In the genomic region with DNA sequence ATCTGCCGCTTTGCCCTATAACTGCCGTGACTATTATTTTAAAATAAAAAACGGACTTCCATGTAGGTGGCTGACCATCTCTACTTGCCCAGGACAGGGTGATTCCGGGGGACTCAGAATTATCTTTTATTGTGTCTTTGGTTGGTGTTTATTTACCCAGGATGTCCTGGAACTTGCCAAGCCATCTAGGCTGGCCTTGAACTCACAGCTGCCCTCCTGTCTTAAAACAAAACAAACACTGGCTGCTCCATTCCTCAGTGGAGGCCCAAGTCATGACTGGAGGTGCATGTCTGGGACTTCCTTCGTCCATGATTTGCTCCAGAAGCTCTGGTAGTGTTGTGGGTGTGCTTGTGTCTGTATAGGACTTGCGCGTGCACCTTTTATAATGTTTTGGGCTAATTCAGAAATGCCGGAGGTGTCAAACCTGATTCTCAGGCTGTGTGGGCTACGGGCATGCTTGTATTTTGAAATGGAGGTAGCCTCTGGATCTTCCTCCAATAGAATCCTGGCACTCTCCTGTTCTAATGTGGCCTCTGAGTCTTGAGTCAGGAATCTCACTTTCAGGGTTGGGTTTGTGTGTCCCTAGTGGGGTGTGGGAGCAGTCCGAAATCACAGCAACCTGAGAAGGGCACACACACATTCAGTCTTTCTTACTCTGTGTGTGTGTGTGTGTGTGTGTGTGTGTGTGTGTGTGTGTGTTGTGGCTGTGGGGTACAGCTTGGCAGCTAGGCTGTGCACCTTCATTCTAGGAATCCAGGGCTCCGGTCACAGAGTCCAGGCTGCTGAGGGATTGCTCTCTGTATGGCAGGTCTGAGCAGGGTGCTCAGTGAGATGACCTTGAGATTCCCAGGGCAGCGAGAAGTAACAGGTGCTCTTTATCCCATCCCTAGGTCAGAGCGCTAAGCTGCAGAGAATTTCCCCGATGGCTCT, we compare ENCODE assay signal across 15 mouse cellular contexts. TPM values are rescaled to one million over a fixed set of nuclear protein-coding genes. Genes with fewer than 3 reads are reported as not detected.
A peak's percentile ranks its signal among the peaks of the same experiment; 100 is the strongest.
DNase-seq lines count a peak whose midpoint lies in the region; ATAC-seq lines count a peak whose summit lies in the region.
"Had no signal": no experiment of that assay in that cellular context is flagged by ENCODE, and none has a peak within 500 bp of the region (broad histone marks: within the 10 kb centered on the region; RNA-seq: fewer than 3 reads in every experiment).

No protein-coding gene starts in this region.

- WGBS in hindbrain, embryonic 13.5 days: 86% methylated on average over 14 of the region's 14 CpGs
- 85% methylated on average over 14 of the region's 14 CpGs for WGBS in hindbrain, embryonic 11.5 days
- 75% methylated on average over 14 of the region's 14 CpGs for WGBS in limb, embryonic 13.5 days

- H3K9me3 ChIP-seq in hindbrain, embryonic 13.5 days: no peaks in the 10 kb centered on the region
- H3K9me3 ChIP-seq in hindbrain, embryonic 11.5 days (ENCODE audit: control insufficient read depth, low read length): no peaks in the 10 kb centered on the region
- H3K9me3 ChIP-seq in limb, embryonic 13.5 days: 0 out of 2 replicates have a peak, but pooled peaks cover 4% of the 10 kb centered on the region
- H3K9me3 ChIP-seq: liver, embryonic 15.5 days had no signal

- intact Hi-C loops in gastrocnemius, postnatal 36 days (cut with DNase I): no loop called here

- no peak overlapping the region for H3K4me2 ChIP-seq in hindbrain, embryonic 13.5 days
- no peak overlapping the region for H3K4me2 ChIP-seq in hindbrain, embryonic 11.5 days (replicated peaks; ENCODE audit: low read depth, low read length)
- H3K4me2 ChIP-seq in limb, embryonic 13.5 days (replicated peaks): no peak overlapping the region
- H3K4me2 ChIP-seq: liver, embryonic 15.5 days had no signal

- no peaks in the 10 kb centered on the region for H3K27me3 ChIP-seq in hindbrain, embryonic 13.5 days
- H3K27me3 ChIP-seq in hindbrain, embryonic 11.5 days (ENCODE audit: control insufficient read depth, insufficient read depth, low read length): no peaks in the 10 kb centered on the region
- H3K27me3 ChIP-seq in limb, embryonic 13.5 days: no peaks in the 10 kb centered on the region
- H3K27me3 ChIP-seq: liver, embryonic 15.5 days; Patski had no signal

- no peaks in the 10 kb centered on the region for H3K36me3 ChIP-seq in hindbrain, embryonic 13.5 days
- no peaks in the 10 kb centered on the region for H3K36me3 ChIP-seq in hindbrain, embryonic 11.5 days (ENCODE audit: control insufficient read depth, insufficient read depth, low read length)
- H3K36me3 ChIP-seq in limb, embryonic 13.5 days: no peaks in the 10 kb centered on the region
- H3K36me3 ChIP-seq: liver, embryonic 15.5 days had no signal

- no peak overlapping the region for H3K9ac ChIP-seq in hindbrain, embryonic 13.5 days
- H3K9ac ChIP-seq in hindbrain, embryonic 11.5 days (ENCODE audit: low read depth, low read length): no peak overlapping the region
- H3K9ac ChIP-seq in limb, embryonic 13.5 days: no peak overlapping the region
- H3K9ac ChIP-seq: forebrain, postnatal 0 days; liver, embryonic 15.5 days had no signal

- H3K4me1 ChIP-seq in hindbrain, embryonic 13.5 days (replicated peaks): peaks cover 12% of the 10 kb centered on the region
- no peaks in the 10 kb centered on the region for H3K4me1 ChIP-seq in hindbrain, embryonic 11.5 days (replicated peaks; ENCODE audit: control insufficient read depth, insufficient read depth, low read length)
- peaks cover 18% of the 10 kb centered on the region for H3K4me1 ChIP-seq in limb, embryonic 13.5 days

- ATAC-seq in hindbrain, embryonic 13.5 days (ENCODE audit: low FRiP score): no peak
- ATAC-seq in hindbrain, embryonic 11.5 days (ENCODE audit: low FRiP score): no peak
- ATAC-seq in limb, embryonic 13.5 days (ENCODE audit: low FRiP score, low read depth): no peak
- ATAC-seq: forebrain, postnatal 0 days; Patski had no signal

- 0 out of 2 replicates have a peak overlapping the region, but pooled peaks have one; percentile 19 for H3K27ac ChIP-seq in hindbrain, embryonic 13.5 days
- no peak overlapping the region for H3K27ac ChIP-seq in hindbrain, embryonic 11.5 days (ENCODE audit: low read depth, low read length)
- peak overlapping the region; percentile 10; the same call in 1 of the 2 replicates for H3K27ac ChIP-seq in limb, embryonic 13.5 days
- H3K27ac ChIP-seq: liver, embryonic 15.5 days had no signal

- peak; percentile 60 for DNase-seq in gastrocnemius, postnatal 25 days
- DNase-seq in gastrocnemius, postnatal 36 days: no peak
- no peak for DNase-seq in hindbrain, embryonic 11.5 days (ENCODE audit: low spot score)
- peak; percentile 63 for DNase-seq in ovary, adult 18-20 months (ENCODE audit: low spot score)
- DNase-seq in ovary, postnatal 14 days (ENCODE audit: low spot score): no peak
- no peak for DNase-seq in cerebellum, postnatal 10 days
- DNase-seq: cerebellum, postnatal 14 days; forebrain, postnatal 0 days; lung, postnatal 4 days; midbrain, embryonic 14.5 days had no signal

- H3K4me3 ChIP-seq in hindbrain, embryonic 13.5 days: no peak overlapping the region
- H3K4me3 ChIP-seq in hindbrain, embryonic 11.5 days (ENCODE audit: low read depth, low read length): no peak overlapping the region
- no peak overlapping the region for H3K4me3 ChIP-seq in limb, embryonic 13.5 days
- H3K4me3 ChIP-seq: liver, embryonic 15.5 days had no signal

RNA-seq across cellular contexts. Expression of a gene that starts 1.0 kb away (rescaled TPM):
- 100 to 1,000 TPM; 120 to 133 TPM for total RNA-seq in gastrocnemius, postnatal 25 days (2021)
- 100 to 1,000 TPM; 138 to 166 TPM for total RNA-seq in gastrocnemius, postnatal 36 days (2021)
- polyA plus RNA-seq in hindbrain, embryonic 13.5 days (2015; fragmentation: Nextera tagmentation; extraction: Ambion mirVana): 1.9 and 3.2 TPM in 2 replicates
- polyA plus RNA-seq in hindbrain, embryonic 11.5 days (2014; fragmentation: Nextera tagmentation; extraction: Ambion mirVana): 1.4 and 1.6 TPM in 2 replicates
- 4.3 and 5.0 TPM in 2 replicates for polyA plus RNA-seq in limb, embryonic 13.5 days (2015; fragmentation: Nextera tagmentation; extraction: Ambion mirVana)

RNA-seq across cellular contexts. Expression of a gene that starts 17.1 kb away (rescaled TPM):
- total RNA-seq in gastrocnemius, postnatal 25 days (2021): 10 to 100 TPM; 10.5 TPM
- 10 to 100 TPM in 1 of 2 experiments, 1 to 10 TPM in 1; 9.7 to 13.2 TPM for total RNA-seq in gastrocnemius, postnatal 36 days (2021)
- polyA plus RNA-seq in hindbrain, embryonic 13.5 days (2015; fragmentation: Nextera tagmentation; extraction: Ambion mirVana): 10.4 and 11.1 TPM in 2 replicates
- polyA plus RNA-seq in hindbrain, embryonic 11.5 days (2014; fragmentation: Nextera tagmentation; extraction: Ambion mirVana): 18.1 and 25.5 TPM in 2 replicates
- 46.9 and 48.3 TPM in 2 replicates for polyA plus RNA-seq in limb, embryonic 13.5 days (2015; fragmentation: Nextera tagmentation; extraction: Ambion mirVana)

RNA-seq across cellular contexts. Expression of a gene that starts 19.3 kb away (rescaled TPM):
- total RNA-seq in gastrocnemius, postnatal 25 days (2021): 1 to 10 TPM; 1.2 to 1.4 TPM
- total RNA-seq in gastrocnemius, postnatal 36 days (2021): under 1 TPM; 0.59 to 0.69 TPM
- polyA plus RNA-seq in hindbrain, embryonic 13.5 days (2015; fragmentation: Nextera tagmentation; extraction: Ambion mirVana): 5.4 and 6.3 TPM in 2 replicates
- polyA plus RNA-seq in hindbrain, embryonic 11.5 days (2014; fragmentation: Nextera tagmentation; extraction: Ambion mirVana): 9.4 and 9.8 TPM in 2 replicates
- 10.8 and 11.9 TPM in 2 replicates for polyA plus RNA-seq in limb, embryonic 13.5 days (2015; fragmentation: Nextera tagmentation; extraction: Ambion mirVana)

RNA-seq across cellular contexts. Expression of a gene that starts 55.9 kb away (rescaled TPM):
- total RNA-seq in gastrocnemius, postnatal 25 days (2021): not detected
- total RNA-seq in gastrocnemius, postnatal 36 days (2021): not detected
- 83.2 and 88.7 TPM in 2 replicates for polyA plus RNA-seq in hindbrain, embryonic 13.5 days (2015; fragmentation: Nextera tagmentation; extraction: Ambion mirVana)
- 26.7 and 29.6 TPM in 2 replicates for polyA plus RNA-seq in hindbrain, embryonic 11.5 days (2014; fragmentation: Nextera tagmentation; extraction: Ambion mirVana)
- polyA plus RNA-seq in limb, embryonic 13.5 days (2015; fragmentation: Nextera tagmentation; extraction: Ambion mirVana): 0.05 and 0.23 TPM in 2 replicates
- total RNA-seq: granulocyte monocyte progenitor cell, adult 5-6 weeks had no signal
- polyA plus RNA-seq: liver, embryonic 15.5 days had no signal

Comparison
In these comparisons a context has a peak if more than half of its experiments do, and no peak if none do; other contexts are left out.
1. DNase-seq: peak in gastrocnemius, postnatal 25 days (single experiment) and ovary, adult 18-20 months (single experiment); none in gastrocnemius, postnatal 36 days (0 of 2), hindbrain, embryonic 11.5 days (single experiment), ovary, postnatal 14 days (single experiment) and cerebellum, postnatal 10 days (0 of 2).